Mouse (Mus musculus) left cerebral cortex, adult 9 months (tissue): Measurements from ENCODE around the gene Anpep.

Source experiments
- DNase-seq, 2 experiments: peaks; one replicate each; pipeline ENCODE4 v3.0.0; 2022; ENCODE audit warnings: low spot score in 2 of 2

Gene Anpep

DNA sequence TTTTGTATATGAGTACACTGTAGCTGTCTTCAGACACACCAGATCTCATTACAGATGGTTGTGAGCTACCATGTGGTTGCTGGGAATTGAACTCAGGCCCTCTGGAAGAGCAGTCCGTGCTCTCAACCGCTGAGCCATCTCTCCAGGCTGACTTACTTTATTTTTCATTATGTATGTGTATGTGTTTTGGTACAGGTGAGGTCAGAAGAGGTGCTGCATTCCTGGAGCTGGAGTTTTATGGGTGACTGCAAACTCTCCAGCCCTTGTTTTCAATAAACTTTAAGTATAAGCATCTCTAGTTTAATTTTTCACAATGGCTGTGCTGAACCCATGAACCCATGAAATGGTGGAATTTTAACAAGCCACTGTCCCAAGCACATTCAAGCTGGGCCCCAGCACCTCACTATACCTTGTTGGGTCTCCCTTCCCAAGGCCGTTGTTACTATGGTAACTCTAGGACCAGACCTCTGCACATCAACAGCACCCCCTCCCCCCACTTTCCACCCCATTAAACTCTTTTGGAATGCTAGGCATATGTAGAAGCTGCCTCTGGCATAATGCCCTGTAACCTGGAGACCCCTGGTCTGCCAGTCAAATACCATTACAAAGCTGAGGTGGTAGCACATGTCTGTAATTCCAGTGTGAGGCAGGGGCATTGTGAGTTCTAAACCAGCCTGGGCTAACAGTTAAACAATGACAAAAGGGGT, 5.6 kb upstream of the Anpep start:
- no peak for DNase-seq

DNA sequence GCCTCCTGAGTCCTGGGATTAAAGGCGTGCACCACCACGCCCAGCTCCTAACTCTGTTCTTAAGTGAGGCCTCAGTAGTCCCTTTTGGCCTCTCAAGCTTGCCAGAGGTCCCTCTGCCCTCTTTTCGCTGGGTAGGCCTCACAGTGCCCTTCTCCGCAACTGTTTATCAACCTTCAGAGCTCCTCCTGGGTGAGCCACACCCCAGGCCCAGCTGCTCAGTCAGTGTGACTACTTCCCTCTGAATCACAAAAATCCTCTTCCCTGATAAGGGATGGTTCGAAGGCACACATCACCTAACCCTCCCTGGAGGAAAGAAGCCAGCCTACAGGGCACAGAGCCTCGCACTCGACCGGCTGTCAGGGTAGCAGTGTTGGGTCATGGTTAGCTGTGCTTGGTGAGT, 935 bp upstream of the Anpep start:
- no peak for DNase-seq

DNA sequence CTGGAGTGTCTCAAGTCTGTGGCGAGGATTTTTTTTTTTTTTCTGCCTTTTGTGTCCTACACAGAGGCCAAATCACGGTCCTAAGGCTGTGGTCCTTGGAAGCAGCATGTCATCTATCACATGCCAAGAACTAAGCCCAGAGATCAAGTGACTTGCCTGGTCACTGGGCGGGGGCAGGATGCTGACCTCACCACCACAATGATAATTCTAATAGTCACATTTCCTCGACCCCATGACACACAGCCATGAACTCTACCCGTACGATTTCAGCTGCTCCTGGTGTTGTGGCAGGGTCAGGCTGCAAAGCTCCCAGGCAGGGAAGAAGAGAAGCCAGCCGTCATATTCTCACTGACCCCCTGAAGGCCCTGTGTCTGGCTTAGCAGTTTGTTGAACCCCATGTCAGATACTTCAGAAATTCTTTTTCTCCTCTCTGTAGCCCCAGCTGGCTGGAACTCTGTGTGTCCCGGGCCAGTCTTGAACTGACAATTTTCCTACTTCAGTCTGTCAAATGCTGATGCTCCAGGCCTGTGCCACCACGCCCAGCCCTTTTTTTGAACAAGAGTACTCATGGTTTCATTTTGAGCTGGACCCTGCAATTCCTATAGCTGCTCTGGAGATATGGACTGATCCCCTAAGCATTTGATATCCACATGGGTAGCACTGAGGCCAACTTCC, 1.8 kb downstream of the Anpep start:
- DNase-seq, result no peak

DNA sequence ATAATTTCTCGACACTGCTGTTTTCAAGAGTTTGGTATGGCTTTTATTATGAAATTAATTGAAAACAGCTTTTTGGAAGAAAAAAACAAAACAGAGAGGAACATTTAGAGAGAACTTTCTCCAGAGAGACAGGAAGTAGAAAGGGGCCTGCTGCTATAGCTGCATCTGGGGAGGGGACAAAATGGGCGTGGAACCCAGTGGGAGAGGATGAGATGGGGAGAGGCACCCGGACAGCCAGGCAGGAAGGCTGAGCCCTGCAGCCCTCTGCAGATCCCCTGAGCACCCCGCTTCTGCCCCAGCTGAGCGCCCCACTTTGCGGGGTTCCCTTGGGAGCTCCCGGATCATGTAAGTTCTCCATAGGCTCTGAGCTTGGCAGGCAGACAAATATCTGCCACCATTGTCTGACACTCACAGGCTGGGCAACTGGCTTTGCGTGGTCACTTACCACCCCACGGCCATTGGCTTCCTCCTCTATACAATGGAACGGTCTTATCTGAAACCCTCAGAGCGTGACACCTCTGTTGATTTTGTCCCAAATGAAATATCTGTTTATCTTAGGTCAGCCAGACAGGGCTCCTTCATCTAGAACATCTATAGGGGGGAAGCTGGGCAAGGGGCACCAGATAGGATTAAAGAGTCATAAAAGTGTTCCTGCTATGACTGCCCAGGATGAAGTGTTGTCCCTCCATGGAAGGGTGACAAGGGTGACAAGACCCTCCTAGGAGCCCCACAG, 2.5 kb downstream of the Anpep start:
- no peak for DNase-seq

DNA sequence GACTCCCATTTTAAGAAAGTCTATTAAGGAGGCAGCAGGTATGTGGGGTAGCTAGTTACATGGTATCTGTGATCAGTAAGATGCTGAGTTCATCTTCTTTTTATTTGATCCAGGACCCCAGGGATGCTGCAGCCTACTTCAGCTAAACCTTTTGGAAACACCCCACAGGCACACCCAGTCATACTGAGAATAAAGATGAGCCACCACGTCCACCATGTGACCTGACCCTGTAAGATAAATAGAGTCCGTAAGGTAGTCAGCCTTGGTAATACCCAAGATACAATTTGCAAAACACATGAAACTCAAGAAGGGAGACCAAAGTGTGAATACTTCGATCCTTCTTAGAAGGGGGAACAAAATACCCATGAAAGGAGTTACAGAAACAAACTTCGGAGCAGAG, 4.6 kb downstream of the Anpep start:
- no peak for DNase-seq

DNA sequence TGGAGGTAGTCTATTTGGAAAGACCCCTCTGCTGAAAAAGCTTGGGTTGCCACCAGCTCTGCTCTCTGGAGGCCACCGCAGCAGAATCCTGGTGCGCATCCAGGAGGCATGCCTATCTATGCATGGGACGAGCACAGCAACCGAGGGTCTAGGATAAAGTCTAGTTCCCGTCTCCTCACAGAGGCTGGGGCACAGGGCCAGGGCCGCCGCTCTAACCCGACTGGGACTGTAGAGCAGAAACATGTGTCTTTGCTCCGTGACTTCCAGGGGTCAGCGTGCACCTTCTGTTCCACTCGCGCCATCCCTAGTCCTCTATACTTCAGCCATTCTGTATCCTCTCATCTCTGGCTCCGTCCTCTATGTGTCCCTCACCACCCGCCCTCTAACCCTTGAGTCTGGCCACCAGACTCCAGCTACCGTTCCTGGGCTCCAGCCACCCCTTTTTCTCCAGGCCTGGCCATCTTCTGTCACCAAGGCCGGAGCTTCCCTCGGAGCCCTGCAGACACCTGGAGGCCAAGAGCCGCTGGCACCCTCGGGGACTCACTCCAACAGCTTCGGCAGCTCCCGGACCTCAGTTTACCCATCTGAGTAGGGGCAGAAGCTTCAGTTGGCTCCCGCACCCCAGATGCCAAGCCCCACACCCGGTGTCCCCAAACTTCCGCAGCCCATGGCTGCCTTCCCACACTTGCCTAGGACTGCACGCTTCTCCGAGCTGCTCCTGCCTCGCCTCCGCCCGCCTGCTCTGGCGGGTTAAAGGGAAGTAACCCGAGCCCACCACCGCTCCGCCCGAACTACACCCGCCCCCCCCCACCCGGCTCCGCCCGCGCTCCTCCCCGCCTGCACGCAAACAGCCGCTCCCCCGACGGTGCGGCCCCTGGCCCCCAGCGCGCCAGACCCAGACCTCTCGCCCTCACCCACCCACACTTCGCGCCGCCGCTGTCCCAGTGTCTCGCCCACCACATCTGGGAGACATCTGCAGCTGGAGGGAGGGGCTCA, 13.1 kb downstream of the Anpep start:
- DNase-seq, result no peak

DNA sequence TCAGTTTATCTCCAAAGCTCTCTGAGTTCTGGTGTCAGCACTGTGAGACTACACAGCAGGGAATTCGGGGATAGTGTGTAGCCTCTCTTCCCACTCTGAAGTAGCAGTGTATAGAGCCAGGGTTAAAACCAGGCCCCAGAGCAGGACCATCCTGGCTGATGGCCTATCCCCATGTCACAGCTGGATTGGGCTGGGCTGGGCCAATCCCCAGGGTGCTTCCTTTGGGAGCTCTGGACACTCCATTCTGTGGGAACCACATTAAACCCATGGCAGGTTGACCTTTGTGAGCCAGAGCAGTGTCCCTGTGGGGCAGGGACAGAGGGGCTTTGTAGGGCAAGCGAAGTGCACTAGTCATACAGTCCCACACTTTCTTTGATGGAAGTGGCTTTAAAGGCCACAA, 14.5 kb downstream of the Anpep start:
- no peak for DNase-seq

DNA sequence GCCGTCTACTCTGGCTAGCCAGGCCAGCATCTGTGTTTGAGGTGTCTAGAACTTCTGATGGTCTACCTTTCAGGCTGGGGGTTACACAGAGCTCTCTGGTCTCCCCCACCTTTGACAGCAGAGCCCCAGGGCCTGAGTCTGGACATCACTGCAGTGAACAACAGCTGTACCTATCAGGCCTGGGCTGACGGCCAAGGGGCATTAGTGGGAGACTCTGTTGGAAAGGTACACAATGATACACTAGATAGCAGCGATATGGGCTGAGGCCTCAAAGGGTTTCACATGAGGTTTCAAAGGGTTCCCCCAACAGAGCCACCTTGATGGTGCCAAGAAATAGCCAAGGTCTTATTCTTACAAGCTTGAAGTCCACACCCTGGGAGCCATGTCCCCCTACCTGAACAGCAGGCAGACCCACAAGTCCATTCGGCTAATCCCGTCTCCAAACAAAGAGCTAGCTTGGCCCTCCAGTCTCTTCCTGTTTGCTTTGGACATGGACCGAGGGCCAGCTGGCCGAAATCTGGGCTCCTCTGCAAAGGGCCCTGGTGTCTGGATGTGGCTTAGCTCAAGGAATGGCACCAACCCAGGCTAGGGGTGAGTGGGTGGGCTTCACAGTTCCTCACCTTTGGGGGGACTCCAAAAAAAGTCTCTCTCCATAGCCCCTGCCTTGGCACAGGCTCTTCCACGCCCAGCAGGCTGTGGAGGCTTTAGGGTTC, 16.6 kb downstream of the Anpep start:
- no peak for DNase-seq

DNA sequence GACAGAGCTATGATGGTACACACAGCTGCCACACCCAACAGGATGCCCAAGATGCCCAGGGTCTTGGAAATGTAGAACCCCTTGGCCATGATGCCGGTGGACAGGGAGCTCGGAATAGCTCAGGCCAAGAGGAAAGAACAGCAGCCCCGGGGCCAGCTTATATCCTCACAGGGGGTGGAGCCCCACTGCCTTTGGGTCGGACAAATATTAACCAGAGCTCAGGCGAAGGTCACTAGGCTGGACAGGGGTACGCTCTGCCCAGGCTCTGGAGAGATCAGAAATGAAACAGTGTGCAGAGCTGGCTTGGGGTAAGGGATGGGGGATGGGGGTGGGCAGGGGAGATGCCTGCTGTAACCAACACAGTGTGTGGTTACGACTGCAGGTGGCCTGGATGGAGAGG, 18.7 kb downstream of the Anpep start:
- DNase-seq, result no peak

DNA sequence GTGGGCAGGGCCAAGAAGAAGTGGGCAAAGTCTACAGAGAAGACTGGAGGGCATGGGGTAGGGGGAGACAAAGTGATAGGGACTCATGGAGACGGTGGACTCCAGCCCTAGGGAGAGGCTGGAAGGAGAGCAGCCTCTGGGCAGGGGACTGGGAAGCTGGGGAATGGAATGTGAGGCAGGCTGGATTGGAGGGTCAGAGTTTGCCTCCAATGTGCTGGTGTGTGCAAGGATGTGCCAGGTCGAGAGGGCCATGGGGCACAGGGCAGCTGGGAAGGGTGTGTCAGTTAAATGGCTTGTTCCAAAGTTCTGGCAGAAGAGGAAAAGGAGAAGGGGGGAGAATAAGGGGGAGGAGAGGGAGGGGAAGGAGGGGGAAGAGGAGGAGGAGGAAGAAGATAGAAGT, 23.6 kb downstream of the Anpep start:
- no peak for DNase-seq

DNA sequence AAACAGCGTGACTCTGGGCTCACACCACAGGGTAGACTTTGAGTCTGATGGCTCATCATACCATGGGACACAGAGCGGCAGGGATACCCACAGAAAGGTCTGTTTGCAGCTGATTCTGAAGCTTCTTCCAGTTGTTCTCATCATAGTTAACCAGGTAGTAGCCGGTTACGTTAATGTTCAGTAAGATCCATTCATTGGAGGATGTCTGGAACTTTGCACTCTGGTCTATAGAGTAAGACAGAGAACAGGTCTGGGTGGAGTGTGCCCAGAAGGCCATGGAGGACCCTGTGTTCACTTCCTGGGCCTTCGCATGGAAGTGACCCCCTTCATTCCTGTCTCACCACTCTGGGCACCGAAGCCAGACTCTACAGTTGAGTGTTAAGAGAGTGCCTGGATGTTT, 25.7 kb downstream of the Anpep start:
- DNase-seq, result no peak

DNA sequence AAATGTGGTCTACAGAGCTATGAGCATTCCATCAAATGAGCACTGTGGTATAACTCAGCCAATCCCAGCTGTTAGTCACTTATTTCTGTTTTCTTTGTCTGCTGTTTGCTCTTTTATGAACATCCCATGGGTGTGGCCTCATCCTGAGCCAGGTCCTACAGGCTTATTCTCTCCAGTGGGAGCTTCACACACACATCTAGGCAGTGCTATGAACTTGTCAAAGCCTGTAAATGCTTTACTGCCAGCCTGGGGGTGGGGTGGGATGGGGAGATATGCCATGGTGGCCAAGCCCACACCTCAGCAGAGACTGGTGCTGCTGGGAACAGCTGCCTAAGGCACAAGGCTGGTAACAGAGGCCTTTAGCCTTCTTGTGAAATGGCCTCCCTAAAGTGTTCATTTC, 27.9 kb downstream of the Anpep start:
- no peak for DNase-seq

DNA sequence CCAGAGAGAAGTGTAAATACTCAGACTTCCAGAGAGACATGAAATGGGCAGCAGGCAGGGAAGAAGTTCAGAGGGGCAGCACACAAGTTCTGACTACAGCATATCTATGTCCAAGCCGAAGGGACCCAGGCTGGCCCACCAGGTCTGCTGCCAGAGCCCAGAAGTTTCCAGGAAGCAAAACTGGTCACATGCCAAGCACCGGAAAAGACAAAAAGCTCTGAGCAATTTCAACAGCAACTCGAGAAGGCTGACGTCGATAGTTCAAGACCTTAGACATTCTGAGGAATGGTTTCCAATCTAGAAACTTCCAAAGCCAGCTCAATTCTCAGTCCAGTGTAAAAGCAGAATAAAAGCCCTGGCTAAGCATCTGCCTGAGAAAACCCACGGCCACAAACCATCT, 29.3 kb downstream of the Anpep start:
- DNase-seq, result no peak

DNA sequence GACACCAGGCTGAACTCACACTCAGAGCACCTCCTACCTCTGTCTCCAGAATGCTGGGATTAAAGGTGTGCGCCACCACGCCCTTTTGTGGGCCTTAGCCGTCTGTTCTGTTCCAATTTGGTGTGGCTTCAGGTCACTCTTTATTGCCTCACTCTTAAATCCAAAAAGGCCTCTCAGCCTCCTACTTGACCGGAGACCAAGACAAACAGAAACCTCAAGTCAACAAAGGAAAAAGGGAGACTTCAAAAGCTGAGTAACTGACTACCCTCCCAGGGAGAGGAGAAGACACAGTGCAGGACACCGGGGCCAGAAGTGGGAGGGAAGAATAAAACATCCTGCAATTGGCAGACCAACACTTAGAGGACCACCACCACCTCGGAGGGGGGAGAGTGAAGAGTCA, 29.7 kb downstream of the Anpep start:
- DNase-seq, result no peak

DNA sequence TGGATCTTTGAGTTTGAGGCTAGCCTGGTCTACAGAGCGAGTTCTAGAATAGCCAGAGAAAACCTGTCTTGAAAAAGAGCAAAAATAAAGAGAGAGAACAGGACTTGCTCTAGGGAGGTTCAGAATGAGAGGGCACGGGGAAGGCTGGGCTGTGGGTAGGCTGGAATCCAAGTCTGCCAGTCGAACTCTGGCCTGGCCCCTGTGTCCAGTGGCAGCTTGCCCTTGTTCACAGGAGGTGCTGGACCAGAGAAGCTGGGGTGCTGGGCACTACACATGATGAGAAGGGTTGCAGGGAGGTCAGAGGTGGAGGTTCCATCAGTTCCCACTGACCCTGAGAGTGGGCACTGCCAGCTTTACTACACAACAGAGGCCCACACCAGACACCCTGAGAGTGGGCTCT, 32.5 kb downstream of the Anpep start:
- DNase-seq, result no peak

DNA sequence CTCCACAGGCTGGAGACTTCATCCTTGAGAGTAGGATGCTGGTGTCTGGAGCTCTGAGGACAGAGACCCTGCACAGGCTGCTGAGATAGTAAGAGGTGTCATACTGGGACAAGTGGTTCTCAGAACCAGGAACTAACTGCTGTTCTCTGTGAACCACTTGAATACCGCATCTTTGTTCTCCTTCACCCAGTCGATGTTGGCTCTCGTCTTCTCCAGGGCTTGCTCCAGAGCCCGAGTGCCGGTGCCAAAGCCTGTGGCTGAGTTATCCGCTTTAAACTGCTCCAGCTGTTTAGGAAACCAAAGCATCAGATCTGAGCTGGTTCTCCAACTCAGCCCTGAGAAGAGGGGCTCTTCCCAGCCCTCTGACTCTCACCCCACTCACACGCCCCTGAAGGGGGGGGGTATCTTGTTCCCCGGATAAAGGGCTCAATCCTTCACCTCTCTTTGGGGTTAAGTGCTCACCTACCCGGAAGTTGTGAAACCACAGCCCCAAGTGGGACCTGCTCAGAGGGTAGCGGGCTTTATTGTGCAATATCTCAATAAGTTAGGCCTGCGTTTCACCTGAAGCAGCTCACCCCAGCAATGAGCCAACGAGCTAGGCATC, 38.7 kb downstream of the Anpep start:
- no peak for DNase-seq

DNA sequence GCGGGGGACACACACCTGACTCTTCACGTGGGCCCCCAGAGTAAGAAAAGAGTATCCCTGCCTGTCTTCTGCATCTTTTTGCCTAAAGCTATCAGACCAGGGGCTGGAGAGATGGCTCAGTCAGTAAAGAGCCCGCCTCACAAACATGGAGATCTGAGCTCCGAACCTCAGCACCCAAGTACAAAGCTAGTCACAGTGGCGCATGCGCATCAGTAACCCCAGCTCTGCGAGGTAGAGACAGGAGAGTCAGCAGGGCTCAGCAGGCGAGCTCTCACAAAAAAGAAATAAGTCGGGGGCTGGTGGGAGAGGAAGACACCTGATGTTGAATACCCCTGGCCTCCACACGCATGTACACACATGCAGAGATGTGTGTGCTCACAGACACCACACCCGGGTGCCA, 40.9 kb downstream of the Anpep start:
- no peak for DNase-seq

DNA sequence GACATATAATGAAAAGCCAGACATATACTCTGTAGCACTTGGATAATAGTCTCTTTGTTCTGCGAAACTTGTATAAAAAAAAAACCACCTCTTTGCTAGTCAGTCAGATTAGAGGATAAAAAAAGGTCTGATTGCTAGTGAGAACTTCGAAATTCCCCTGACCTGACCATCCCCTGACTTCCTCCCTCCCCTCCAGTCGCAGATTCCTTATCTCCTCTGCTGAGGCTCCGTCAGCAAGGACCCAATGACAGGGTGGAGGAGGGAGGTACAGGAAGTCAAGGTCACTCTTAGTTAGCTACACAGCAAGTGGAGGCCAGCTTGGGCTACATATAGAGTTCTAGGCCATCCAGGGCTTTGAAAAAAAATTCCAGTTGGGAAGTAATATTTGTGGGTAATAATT, 41.3 kb downstream of the Anpep start:
- DNase-seq, result no peak

DNA sequence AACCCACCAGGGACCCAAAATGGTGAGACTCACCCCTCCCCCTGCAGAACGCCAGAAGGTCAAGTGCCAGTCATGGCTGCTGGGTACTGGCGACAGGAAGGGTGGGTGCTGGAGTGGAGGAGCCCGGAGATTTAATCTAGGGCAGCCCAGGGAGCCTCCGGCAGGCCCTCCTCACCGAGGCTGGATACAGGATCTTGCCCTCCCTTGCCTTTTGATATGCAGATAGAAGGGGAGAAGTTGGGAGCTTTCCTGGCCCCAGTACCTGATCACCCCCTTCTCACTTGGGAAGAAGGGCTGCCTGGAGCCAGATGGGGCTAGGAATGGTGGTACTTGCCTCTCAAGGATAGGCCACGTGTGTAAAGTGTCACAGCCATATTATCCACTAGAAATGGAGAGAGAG, 42.5 kb downstream of the Anpep start:
- DNase-seq, result no peak

DNA sequence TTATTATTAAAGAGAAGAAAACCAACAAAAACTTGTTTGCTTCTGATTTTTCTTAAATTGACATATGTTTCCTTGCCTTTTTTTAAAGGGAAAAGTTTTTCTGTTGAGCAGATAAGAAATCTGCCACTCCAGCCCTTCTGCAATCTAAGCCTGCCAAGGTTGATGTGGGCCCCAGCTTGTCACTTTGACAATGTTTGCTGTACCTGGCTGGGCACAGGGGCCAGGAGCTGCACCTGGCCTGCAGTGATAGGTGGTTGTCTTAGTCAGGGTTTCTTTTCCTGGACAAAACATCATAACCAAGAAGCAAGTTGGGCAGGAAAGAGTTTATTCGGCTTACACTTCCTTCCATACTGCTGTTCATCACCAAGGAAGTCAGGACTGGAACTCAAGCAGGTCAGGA, 47.5 kb downstream of the Anpep start:
- DNase-seq, result no peak
